Mouse (Mus musculus) stomach, embryonic 16.5 days (tissue): Measurements from ENCODE around the gene Trim8. TPM values are rescaled to one million over a fixed set of nuclear protein-coding genes. Genes with fewer than 3 reads are reported as not detected.

Source experiments
- ATAC-seq: fragments of 200-750 bp; cut with Nextera tagmentation; 2 replicates; pipeline ENCODE4 v1.8.0; 2017; ENCODE audit warnings: moderate number of reproducible peaks, moderate TSS enrichment; ENCODE audit not compliant: insufficient read depth, low FRiP score
- H3K27ac ChIP-seq: fragments of 300-500 bp; sonication (generic); 2 replicates; pipeline ENCODE4 v1.5.1; 2014; ENCODE audit warnings: low read length
- H3K27me3 ChIP-seq: fragments of 300-500 bp; sonication (generic); 2 replicates; pipeline ENCODE4 v1.6.1; 2014; ENCODE audit warnings: low read length, control low read depth, mixed read lengths; ENCODE audit not compliant: control insufficient read depth, insufficient read depth
- H3K36me3 ChIP-seq: fragments of 300-500 bp; sonication (generic); 2 replicates; pipeline ENCODE4 v1.6.1; 2014; ENCODE audit warnings: low read length; ENCODE audit not compliant: control insufficient read depth, insufficient read depth
- H3K4me1 ChIP-seq: fragments of 300-500 bp; sonication (generic); 2 replicates; pipeline ENCODE4 v1.6.1; 2014; ENCODE audit warnings: low read length, control low read depth, mixed read lengths; ENCODE audit not compliant: control insufficient read depth, insufficient read depth
- H3K4me2 ChIP-seq: fragments of 300-500 bp; sonication (generic); 2 replicates; pipeline ENCODE4 v1.6.1; 2014; ENCODE audit warnings: low read depth, low read length, mixed read lengths
- H3K4me3 ChIP-seq: fragments of 300-500 bp; sonication (generic); replicated peaks from 2 replicates; pipeline ENCODE4 v1.5.1; 2014; ENCODE audit warnings: mild to moderate bottlenecking, low read length
- H3K9ac ChIP-seq: fragments of 300-500 bp; sonication (generic); 2 replicates; pipeline ENCODE4 v1.6.1; 2014; ENCODE audit warnings: low read length
- H3K9me3 ChIP-seq: fragments of 300-500 bp; sonication (generic); replicated peaks from 2 replicates; pipeline ENCODE4 v1.6.1; 2016; ENCODE audit warnings: low read length, control low read depth; ENCODE audit not compliant: control insufficient read depth
- WGBS: fragments of 180-500 bp; shearing (Covaris S2); extraction: QIAGEN DNeasy Blood & Tissue Kit; methylation state at CpG from one replicate; pipeline ENCODE4 v1.1.7; 2014; 5-methylcytosine and 5-hydroxymethylcytosine counted together
- polyA plus RNA-seq: library from polyadenylated mRNA; unstranded; fragments of >200 nt; fragmentation: Nextera tagmentation; extraction: Ambion mirVana; gene quantifications from 2 replicates; pipeline ENCODE4 v1.2.1, GENCODE M21; 2015

Gene Trim8
- polyA plus RNA-seq, 1 experiment from 2014 or later, result 16.2 TPM

GRCm38 (mm10) chr19:46459256-46459655, 42.2 kb upstream of the Trim8 start:
- WGBS, result 65% methylated on average over 10 of the region's 10 CpGs
- ATAC-seq, result no peak

GRCm38 (mm10) chr19:46459889-46460288, 41.6 kb upstream of the Trim8 start:
- peaks cover 4% of the 10 kb centered on the region; the same call in 1 of the 2 replicates for H3K36me3 ChIP-seq
- no peaks in the 10 kb centered on the region for H3K27me3 ChIP-seq
- H3K9ac ChIP-seq, result no peak overlapping the region
- ATAC-seq, result no peak
- no peak overlapping the region for H3K4me2 ChIP-seq
- no peak overlapping the region for H3K4me3 ChIP-seq
- no peaks in the 10 kb centered on the region for H3K9me3 ChIP-seq
- no peak overlapping the region for H3K27ac ChIP-seq
- 82% methylated on average over 2 of the region's 2 CpGs for WGBS
- peaks cover 18% of the 10 kb centered on the region for H3K4me1 ChIP-seq

More at GRCm38 (mm10) chr19:46459256-46459655, 42.2 kb upstream of the Trim8 start:
- Histone ChIP-seq H3K9me3 (no peaks in the 10 kb centered on the region), H3K4me3 (no peak overlapping the region), H3K27me3 (no peaks in the 10 kb centered on the region), H3K27ac (no peak overlapping the region), H3K9ac (no peak overlapping the region), H3K36me3 (peaks cover 4% of the 10 kb centered on the region; the same call in 1 of the 2 replicates), H3K4me1 (peaks cover 24% of the 10 kb centered on the region), H3K4me2 (no peak overlapping the region)

DNA sequence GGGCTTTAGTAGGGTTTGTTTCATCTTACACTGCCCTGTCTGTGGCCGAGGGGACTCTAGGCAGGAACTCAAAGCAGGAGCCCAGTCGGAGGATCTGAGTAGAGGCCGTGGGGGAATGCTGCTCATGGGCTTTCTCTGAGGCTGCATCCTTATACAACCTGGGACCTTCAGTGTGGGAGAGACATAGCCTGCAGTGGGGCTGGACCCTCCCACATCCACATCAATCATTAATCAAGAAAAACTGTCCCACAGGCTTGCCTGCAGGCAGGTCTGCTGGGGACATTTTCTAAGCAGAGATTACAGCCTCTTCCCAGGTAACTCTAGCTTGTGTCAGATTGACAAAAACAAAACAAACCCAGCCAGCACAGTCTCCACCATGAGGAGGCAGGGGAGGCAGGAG, 38.9 kb upstream of the Trim8 start:
- H3K9ac ChIP-seq, result no peak overlapping the region
- H3K27ac ChIP-seq, result no peak overlapping the region

DNA sequence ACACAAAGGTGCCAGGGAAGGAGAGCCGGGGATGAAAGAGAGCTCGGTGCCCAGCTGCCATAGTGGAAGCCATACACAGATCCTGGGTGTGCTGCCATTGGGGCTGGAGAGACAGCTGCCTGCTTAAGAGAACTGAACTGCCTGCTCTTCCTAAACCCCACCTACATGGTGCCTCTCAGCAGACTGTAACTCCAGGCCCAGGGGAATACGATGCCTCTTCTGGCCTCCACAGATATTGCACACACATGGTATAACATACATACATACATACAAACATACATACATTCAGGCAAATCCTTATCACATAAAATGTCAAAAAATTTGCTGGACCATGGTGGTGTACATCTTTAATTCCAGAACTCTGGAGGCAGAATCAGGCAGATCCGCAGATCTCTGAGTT, 38.1 kb upstream of the Trim8 start:
- no peaks in the 10 kb centered on the region for H3K27me3 ChIP-seq
- no peak overlapping the region for H3K27ac ChIP-seq
- no peak overlapping the region for H3K9ac ChIP-seq
- peaks cover 4% of the 10 kb centered on the region; the same call in 1 of the 2 replicates for H3K36me3 ChIP-seq
- no peak overlapping the region for H3K4me2 ChIP-seq
- ATAC-seq, result no peak
- no peaks in the 10 kb centered on the region for H3K9me3 ChIP-seq
- H3K4me1 ChIP-seq, result peaks cover 4% of the 10 kb centered on the region; the same call in 1 of the 2 replicates
- 94% methylated on average over 4 of the region's 4 CpGs for WGBS
- H3K4me3 ChIP-seq, result no peak overlapping the region

More for the DNA sequence above, 38.9 kb upstream of the Trim8 start:
- Histone ChIP-seq H3K4me3 (no peak overlapping the region), H3K4me2 (no peak overlapping the region), H3K9me3 (no peaks in the 10 kb centered on the region), H3K4me1 (peaks cover 4% of the 10 kb centered on the region; the same call in 1 of the 2 replicates), H3K27me3 (no peaks in the 10 kb centered on the region), H3K36me3 (peaks cover 4% of the 10 kb centered on the region; the same call in 1 of the 2 replicates)
- 76% methylated on average over 3 of the region's 3 CpGs for WGBS
- ATAC-seq, result no peak

DNA sequence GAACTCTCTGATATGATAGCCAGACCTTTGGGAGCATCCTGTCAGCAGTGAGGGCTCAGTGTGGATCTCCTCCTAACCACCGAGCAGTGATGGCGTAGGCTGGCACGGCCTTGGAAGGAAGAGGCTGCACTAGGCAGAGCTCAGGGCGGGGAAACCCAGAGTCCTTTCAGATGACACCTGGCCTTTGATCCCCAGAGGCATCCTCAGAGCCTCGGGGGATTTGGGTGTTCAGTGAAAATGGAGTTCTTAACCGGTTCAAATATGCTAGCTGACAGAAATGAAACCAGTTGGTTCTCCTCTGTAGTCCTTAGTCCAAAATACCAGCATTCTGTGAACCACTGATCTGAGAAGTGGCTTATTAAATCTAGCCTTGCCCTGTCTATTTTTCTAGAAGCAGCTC, 35.3 kb upstream of the Trim8 start:
- ATAC-seq, result no peak
- Histone ChIP-seq H3K9ac (no peak overlapping the region), H3K27me3 (no peaks in the 10 kb centered on the region), H3K36me3 (peaks cover 4% of the 10 kb centered on the region; the same call in 1 of the 2 replicates), H3K27ac (no peak overlapping the region; the same call in 1 of the 2 replicates), H3K4me1 (peaks cover 19% of the 10 kb centered on the region), H3K4me3 (no peak overlapping the region), H3K4me2 (no peak overlapping the region), H3K9me3 (no peaks in the 10 kb centered on the region)
- WGBS, result 68% methylated on average over 6 of the region's 6 CpGs

DNA sequence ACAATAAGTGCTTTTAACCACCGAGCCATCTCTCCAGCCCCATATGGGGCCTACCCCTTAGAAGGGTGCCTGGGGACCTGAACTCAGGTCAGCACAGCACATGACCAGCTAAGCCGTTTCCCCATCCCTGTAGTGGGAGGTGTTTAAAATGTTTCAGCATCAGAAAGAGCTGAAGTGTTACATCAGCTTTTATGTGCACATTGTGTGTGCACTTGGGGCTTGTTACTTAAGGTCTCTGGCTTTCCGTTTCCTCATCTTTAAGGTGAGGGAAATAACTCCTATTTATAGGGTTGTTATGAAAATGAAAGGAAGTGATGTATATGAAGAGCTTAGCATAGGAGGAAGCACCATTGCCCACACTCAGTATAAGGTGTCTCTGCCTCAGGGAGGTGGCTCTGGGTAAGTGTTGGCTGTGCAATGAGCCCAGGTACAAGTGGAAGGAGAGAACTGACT, 34.4 kb upstream of the Trim8 start:
- Histone ChIP-seq H3K27me3 (no peaks in the 10 kb centered on the region), H3K9ac (no peak overlapping the region), H3K4me1 (peaks cover 28% of the 10 kb centered on the region), H3K27ac (no peak overlapping the region), H3K4me3 (no peak overlapping the region), H3K9me3 (no peaks in the 10 kb centered on the region), H3K36me3 (peaks cover 4% of the 10 kb centered on the region; the same call in 1 of the 2 replicates), H3K4me2 (no peak overlapping the region)
- 58% methylated on average over 3 of the region's 3 CpGs for WGBS
- no peak for ATAC-seq

DNA sequence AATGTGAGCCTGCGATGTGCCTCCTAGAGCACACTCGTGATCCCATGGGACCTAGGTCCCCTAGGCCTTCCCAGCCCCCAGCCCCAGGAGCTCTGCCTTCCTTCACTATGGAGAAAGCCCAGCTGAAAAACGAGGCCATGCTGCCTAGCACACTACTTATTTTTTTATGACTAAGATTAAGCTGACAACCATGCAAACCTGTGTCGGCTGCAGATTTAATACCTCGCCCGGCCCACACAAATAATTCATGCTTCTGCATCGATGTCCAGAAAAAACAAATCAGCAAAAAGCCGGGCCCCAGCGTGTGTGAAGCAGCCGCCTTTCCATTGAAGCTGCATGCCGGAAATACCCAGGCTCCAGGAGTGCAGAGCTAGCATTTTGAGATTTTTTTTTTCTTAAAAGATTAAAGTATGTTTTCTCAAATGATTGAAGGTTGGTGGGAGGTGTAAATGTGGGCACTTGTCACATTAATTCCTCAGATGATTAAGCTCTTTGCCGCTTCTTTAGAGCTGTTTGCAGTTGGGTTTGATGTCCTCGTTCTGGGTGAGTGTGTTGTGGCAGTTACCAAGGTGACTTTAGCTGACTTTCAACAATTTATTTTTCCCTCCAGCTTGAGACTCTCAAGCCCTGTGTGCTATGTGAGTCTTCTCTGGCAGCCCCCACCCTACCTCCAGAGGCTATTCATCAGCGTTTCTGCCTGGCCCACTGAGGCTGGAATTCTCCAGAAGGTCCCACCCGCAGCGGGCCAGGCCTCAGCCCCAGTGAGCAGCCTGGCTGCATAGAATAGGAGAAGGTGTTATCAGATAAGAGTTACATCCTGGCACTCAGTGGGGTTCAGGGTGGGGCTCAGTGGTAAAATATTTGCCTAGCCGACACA, 30.9 kb upstream of the Trim8 start:
- ATAC-seq, result peak; percentile 31; the same call in 1 of the 2 replicates
- Histone ChIP-seq H3K27ac (peak overlapping the region; percentile 60), H3K27me3 (no peaks in the 10 kb centered on the region), H3K4me2 (no peak overlapping the region), H3K4me3 (no peak overlapping the region), H3K36me3 (no peaks in the 10 kb centered on the region), H3K4me1 (peaks cover 25% of the 10 kb centered on the region), H3K9me3 (no peaks in the 10 kb centered on the region), H3K9ac (0 out of 2 replicates have a peak overlapping the region, but pooled peaks have one; percentile 23)
- 23% methylated on average over 17 of the region's 17 CpGs for WGBS

DNA sequence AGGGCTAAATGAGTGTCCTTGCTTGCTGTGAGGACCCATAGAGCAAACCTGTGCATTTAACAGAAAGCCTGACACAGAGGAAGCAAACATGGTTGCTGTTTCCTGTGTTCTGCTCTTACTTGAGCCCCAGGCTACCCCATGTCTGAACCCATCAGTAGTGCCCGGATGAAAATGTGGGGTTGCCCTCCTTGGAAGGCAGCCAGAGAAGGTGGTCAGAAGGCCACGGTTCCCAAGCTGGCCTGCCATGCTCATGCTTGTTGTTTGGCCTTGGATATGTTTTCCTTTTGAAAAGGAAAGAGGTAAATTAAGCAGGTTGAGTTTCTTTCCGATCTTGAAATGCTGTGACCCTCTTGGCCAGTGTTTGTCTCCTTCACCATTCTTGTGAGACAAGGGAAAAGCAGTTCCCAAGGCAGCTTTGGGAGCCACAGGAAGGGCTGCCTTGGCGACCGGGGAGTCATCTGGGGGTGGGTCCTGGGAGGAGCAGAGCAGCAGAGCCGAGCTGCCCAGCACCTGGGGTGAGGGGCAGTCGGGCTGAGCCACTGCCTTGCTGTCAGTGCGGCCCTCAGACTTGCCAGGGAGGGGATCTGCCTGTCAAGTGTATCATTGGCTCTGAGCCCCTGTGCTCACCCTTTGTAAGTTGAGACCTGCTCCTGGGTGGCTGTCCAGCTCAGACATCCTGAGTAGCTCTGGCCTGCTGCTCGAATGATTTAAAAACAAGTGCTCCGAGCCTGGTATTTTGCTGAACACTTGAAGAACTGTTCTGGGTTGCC, 30.0 kb upstream of the Trim8 start:
- H3K9me3 ChIP-seq, result no peaks in the 10 kb centered on the region
- H3K27ac ChIP-seq, result peak overlapping the region; percentile 60
- peaks cover 25% of the 10 kb centered on the region for H3K4me1 ChIP-seq
- 19% methylated on average over 10 of the region's 10 CpGs for WGBS
- no peaks in the 10 kb centered on the region for H3K27me3 ChIP-seq
- no peak overlapping the region for H3K4me2 ChIP-seq
- no peak overlapping the region for H3K4me3 ChIP-seq
- H3K36me3 ChIP-seq, result no peaks in the 10 kb centered on the region
- H3K9ac ChIP-seq, result peak overlapping the region; percentile 26; the same call in 1 of the 2 replicates
- ATAC-seq, result peak; percentile 67; the same call in 1 of the 2 replicates
